Mouse (Mus musculus) A20 (cell line): ENCODE measurements around the gene Pgam2.
"Not testable (repeated sequence)": the region's sequence is repeated elsewhere in the genome, so short reads cannot be mapped to it uniquely, and the experiment has no call there.

Experiments used
- DNase-seq: peaks from one replicate; pipeline ENCODE4 v3.0.0-alpha.2; 2011; ENCODE audit warnings: low read depth, low spot score

The Pgam2 gene

DNA sequence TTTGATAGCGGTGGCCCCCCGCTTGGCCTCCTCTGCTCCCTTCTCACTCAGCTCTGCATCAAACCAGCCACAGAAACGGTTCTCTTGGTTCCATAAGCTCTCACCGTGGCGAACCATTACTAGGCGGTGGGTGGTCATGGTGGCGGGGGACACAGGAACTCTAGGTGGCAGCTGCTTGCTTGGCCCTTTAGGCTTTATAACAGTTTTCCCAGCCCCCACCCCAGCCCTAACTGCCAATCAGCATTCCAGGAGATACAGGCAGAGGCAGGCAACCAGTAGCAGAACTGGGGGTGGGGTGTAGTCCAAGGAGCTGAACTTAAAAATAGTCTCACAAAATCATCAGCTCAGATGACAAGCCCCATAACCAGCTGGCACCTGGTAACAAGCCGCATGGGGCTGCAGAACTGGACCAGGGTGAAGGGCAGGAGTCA is at the start of gene Pgam2:
TSS of gene Pgam2 (minus strand) at position 183 of the 431 bp plus-strand sequence.
- no peak for DNase-seq

GRCm38 (mm10) chr11:5852314-5852713 is 48.8 kb upstream of the Pgam2 start:
- no peak for DNase-seq

DNA sequence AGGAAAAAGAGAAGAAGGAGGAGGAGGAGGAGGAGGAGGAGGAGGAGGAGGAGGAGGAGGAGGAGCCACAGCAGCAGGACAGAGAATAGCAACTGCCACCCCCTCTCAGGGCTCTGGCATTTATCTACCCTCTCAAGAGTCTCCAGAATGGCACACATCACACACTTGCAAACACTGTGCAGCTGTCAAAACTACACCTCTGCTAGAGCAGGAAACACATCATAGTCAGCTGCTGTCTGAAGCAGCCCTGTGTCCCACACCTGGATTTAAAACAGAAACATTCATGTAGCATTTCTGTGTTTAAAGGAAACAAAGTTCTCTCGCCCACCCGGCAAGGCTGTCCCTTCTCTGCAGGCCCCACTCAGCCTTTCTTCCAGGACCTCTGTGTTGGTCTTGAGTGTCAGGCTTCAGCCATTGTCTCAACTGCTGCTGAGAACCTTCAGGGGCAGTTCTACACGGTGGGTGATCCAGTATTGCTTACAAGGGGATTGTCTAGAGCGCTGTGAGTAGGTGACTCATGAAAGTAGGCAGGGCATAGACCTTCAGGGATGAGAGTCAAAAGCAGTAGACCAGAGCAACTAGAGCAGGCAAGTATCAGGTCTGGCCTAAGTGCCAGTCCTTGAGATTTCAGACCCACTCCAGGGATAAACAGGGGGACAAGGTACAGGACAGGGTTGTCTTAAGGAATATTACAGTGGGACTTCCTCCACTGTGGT is 47.6 kb upstream of the Pgam2 start:
- no peak for DNase-seq

DNA sequence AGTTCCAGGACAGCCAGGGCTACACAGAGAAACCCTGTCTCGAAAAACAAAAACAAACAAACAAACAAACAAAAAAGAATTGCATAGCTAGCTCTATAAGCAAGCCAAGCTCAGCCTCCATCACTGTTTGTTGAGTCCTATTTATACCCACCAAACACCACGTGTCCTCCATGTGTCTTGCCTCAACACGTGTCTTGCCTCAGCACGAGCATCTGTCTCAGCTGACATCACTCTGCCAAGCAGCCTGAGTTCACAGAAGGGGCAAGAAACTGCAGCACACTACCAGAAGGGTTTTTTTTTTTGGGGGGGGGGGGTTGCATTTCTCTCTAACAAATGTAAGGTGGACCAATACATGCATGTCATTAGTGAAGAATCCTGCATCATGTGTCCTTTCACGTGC is 46.9 kb upstream of the Pgam2 start:
- no peak for DNase-seq

DNA sequence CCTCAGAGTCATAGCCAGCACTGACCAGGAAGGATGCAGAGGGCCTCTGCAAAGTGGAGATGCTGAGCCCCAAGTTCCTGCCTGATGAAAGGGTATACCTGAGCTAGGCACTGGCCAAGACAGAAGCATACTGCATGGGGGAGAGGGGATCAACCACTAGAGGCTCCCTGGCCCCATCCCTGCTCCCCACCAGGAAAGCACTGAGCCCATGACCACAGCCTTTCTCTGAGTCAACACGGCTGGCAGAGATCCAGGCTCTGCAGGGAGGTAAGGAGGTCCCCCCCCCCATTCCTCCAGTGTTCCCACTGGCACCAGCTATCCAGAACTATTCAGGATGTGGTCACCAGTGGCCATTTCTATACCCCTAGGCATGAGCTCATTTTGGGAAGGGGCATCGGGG is 45.8 kb upstream of the Pgam2 start:
- DNase-seq = no peak

- DNase-seq = no peak
These were observed 45.2 kb upstream of the Pgam2 start for GRCm38 (mm10) chr11:5848741-5849140.

GRCm38 (mm10) chr11:5846639-5847345 is 43.3 kb upstream of the Pgam2 start:
- DNase-seq = no peak

DNA sequence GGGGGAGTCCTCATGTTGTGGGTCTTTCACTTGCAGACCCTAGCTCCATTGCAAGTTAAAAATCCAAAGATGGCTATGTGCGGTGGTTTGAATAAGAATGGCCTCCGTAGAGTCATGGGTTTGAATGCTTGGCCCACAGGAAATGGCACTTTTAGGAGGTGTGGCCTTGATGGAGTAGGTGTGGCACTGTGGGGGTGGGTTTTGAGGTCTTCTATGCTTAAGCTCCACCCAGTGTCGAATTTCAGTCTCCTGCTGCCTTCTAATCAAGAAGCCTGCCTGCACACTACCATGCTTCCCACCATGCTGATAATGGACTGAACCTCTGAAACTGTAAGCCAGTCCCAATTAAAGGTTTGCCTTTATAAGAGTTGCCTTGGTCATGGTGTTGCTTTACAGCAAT is 39.6 kb upstream of the Pgam2 start:
- no peak for DNase-seq

DNA sequence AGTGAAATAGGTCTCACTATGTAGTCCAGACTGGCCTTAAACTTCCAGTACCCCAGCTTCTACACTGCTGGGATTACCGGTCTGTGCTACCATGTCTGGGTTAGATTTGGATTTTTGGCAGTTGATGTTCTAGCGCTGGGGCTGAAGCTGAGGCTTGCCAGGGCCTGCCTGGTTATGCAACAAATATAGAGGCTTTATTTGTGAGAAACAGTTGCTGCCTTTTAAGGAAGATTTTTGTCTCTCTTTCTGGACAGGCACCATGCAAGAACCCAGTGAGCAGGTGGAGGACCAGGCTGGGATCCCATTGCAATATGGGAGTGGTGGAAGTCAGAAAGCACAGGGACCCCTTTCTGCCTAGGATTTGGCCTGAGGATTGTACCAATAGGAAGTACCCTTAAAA is 38.2 kb upstream of the Pgam2 start:
- DNase-seq = no peak

DNA sequence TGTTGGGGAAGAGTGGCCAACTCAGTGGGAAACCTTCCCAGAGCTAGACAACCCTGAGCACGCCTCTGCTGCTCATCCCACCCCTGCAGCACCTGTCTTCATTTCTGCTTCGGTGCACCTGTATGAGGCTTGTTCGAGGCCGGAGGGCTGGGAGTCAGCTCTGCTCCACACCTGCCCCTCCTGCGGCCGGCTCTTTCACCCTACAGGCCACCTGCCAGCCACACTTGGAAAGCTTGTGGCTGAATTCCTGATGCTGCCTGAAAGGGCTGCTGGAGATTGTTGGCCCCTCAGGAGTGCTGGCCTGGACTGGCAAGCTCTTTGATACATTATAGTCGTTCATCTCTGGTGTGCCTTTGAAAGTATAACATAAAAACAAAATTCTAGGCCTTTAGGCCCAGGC is 36.8 kb upstream of the Pgam2 start:
- no peak for DNase-seq

DNA sequence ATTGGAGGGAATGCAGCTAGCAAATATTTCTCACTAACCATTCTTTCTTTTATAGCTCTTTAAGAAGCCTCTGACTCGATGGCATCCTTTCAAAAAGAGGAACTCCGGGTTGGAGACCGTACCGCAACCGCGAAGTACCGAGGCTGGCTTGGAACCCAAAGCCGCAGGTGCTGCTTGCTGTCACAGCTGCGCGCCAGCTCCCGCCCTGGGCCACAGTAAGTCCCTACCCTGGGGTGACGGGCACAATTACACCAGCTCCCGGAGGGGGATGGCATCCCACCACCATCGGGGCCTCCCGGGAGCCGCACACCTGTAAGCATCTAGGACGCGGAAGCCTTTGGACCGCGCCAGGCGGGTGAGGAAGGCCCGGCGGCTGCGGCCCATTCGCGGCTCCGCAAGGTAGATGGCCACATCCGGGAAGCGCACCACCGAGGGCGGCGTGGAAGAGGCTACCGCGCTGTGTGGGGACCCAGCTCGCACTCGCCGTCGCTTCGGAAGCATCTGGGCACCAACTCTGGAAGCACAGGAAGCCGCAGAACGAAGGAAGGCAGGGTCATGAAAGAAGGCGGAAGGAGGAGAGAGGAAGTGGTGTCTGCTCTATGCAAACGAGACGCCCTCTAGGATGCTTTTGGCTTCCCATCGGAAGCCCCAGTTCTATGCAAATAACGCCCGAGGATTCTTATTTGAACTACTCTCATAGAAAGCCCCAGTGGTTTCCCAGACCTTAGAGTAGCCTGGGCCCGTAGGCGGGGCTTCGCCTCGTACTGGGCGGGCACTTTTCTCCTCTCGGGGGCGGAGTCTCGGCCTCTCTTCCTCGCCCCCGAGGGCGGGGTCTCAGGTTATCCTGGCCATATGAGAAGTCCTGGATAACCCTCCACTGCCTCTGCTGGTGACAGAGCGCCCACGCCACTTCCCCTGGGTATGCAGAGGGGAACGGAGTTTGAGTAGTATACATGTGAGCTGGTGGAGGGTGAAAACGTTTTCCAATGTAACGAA is 34.0 kb upstream of the Pgam2 start, which contains the start of gene Polm:
TSS of gene Polm (minus strand) at position 766 of the 996 bp plus-strand sequence.
- peak; percentile 95 for DNase-seq

DNA sequence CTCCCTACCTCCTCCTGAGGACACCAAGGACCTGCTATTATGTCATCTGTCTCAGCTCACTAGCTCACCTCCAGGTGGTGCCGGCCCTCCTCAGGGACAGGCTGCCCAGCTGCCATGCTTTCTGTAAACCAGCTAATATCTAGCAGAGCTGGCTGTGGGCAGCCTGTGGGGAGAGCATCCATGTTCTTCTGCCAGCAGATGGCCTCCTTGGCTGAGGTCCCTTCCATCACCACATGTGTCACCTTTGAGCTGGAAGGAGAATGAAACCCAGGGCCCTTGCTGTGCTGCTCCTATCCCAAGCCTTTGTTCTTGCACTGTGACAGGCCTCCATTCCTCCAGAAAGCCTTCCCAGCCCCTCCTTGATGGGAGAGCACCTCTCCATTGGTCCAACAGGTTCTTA is 32.6 kb upstream of the Pgam2 start:
- peak; percentile 47 for DNase-seq

DNA sequence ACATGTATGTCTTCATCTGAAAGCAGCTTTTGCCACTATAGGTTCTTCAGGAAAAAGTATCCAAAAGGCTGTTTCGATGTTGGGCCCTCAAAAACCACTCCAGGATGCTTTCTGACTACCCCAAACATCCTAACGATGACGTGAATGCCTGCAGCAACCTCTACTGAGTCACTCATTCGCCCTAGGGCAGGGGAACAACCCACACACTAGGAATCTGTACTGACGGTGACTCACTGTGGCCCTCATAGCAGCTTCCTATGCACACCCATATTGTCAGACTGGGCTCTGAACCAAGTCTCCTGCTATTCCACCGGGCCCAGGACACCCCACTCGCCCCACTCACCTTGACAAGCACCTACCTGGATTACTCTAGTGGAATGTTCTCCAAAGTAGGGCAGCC is 31.5 kb upstream of the Pgam2 start:
- DNase-seq = no peak

DNA sequence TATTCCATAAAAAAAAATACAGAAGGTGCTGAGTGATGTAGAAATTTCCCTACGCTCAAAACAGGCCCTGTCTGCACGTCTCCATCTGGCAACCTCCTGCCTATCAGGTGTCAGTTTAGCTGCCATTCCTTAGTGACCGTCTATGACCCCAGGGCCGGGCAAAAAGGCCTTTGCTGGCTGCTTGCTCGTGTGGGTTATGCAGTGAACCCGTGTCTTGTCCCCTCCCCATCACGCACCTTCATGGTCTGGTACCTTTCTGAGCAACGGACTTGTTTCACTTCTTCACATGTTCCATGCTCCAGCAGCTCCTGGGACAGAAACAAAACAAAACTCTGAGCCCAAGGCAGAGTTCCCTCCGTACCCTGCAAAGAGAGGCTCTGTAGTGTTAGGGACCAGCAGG is 31.0 kb upstream of the Pgam2 start:
- peak; percentile 62 for DNase-seq

GRCm38 (mm10) chr11:5829327-5829726 is 25.8 kb upstream of the Pgam2 start:
- DNase-seq = no peak

GRCm38 (mm10) chr11:5828509-5829191 is 25.1 kb upstream of the Pgam2 start:
- DNase-seq = no peak

DNA sequence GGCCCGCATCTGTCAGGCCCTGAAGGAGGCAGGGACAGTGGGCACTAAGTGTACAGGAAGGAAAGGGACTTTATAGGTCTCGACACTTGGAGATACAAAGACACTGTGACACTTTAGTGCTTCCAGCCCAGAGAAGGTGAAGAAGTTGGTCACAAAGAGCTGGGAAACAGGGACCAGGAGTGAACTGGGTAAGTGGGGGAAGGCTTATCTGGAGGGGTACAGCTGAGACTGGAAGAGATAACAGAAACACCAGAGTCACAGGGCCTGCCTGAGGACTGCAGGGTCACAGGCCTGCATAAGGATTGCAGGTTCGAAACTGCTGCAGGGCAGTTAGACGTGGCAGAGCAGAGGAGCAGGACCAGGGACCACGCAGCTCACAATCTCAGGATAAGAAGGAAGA is 24.4 kb upstream of the Pgam2 start:
- DNase-seq = no peak

GRCm38 (mm10) chr11:5825432-5825831 is 21.9 kb upstream of the Pgam2 start:
- DNase-seq = no peak

DNA sequence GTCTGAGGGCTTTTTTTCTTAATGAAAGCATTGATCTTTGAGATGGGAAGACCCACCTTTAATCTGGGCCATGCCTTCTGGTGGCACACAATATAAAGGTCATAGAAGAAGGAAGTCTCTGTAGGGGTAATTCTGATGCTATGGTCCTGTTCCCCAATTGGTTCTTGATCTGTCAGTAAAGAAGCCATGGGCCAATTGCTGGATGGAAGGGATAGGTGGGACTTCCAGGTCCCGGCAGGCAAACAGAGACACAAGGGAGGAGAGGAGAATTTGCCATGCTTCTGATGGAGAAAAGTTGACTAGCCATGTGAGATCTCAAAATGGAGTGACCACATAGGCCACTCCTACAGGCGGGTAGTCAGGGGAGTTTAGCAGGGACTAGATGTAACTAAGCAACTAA is 15.7 kb upstream of the Pgam2 start:
- no peak for DNase-seq

DNA sequence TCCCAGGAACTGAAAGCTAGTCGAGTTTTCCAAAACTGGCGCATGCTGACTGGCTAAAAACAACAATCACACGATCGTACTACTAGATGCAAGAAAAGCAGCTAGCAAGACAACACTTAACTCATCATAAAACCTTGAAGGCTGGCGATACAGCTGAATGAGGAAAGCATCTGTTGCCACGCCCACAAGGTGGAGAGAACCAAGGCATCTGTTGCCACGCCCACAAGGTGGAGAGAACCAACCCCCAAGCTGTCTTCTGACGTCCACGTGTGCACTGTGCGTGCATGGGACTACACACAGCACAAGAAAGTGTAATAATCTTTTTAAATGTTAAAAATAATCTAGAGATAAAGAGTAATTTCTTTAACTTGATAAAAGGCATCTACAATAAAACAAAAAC is 9.8 kb upstream of the Pgam2 start:
- peak; percentile 60 for DNase-seq

DNA sequence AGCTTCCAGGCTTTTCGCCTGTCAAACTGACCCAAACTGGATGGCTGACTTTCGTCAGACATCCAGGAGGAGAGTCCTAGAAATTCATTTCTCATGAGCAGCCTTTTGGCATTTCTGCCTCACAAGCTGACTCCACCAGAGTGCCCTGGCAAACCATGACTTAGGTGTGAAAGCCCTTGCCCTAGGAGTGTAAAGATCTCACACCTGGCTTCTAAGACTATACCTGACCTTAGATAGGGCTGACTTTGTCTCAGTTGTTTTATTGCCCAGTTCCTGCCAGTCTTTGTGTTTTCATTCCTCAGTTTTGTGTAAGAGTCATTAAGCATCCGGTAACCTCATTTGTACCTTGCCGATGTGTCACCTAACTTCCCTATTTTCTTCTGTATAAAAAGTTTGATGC is 6.0 kb upstream of the Pgam2 start:
- DNase-seq = not testable (repeated sequence)
